Mouse (Mus musculus) heart, adult 2 months (tissue): ENCODE measurements around the gene Trpm4.

Experiments
- CTCF ChIP-seq: fragments of 200-600 bp; IDR thresholded peaks from 2 replicates; pipeline ENCODE4 v1.8.1; 2022; ENCODE audit warnings: antibody characterized with exemption, mild to moderate bottlenecking, moderate library complexity
- EP300 ChIP-seq: fragments of 200-500 bp; IDR thresholded peaks from 2 replicates; pipeline ENCODE4 v1.6.1; 2011; ENCODE audit warnings: low read depth, low read length, control low read depth; ENCODE audit not compliant: insufficient read depth
- POLR2A ChIP-seq: fragments of 200-500 bp; IDR thresholded peaks from 2 replicates; pipeline ENCODE4 v1.6.1; 2011; ENCODE audit warnings: mild to moderate bottlenecking, low read depth, low read length, control low read depth; ENCODE audit not compliant: insufficient read depth

- TF ChIP-seq POLR2A (no peak), CTCF (no peak), EP300 (no peak)
Measured at GRCm38 (mm10) chr7:45355318-45356020, 21.9 kb upstream of the Trpm4 start.
